Mouse (Mus musculus) thymus, postnatal 10 days (tissue): ENCODE data around the gene Foxo1.

Experiments used
- DNase-seq, 2 experiments: peaks; one replicate each; pipeline ENCODE4 v3.0.0; 2021; ENCODE audit warnings: low spot score in 2 of 2

Foxo1 gene

GRCm38 (mm10) chr3:52267652-52268486 lies at the start of gene Foxo1:
Gene Foxo1, plus strand, starts transcription at chr3:52268336.
- DNase-seq: peak; percentile 88 to 96

GRCm38 (mm10) chr3:52218864-52219263 lies 49.3 kb upstream of the Foxo1 start:
- DNase-seq: no peak

GRCm38 (mm10) chr3:52221082-52221481 lies 47.1 kb upstream of the Foxo1 start:
- DNase-seq: no peak

- no peak for DNase-seq
These were observed 46.2 kb upstream of the Foxo1 start for GRCm38 (mm10) chr3:52221931-52222330.

- DNase-seq: no peak
These were observed 31.6 kb upstream of the Foxo1 start for GRCm38 (mm10) chr3:52236488-52236887.

GRCm38 (mm10) chr3:52237136-52237535 lies 31.0 kb upstream of the Foxo1 start:
- no peak for DNase-seq

- DNase-seq: no peak
These were observed 27.1 kb upstream of the Foxo1 start for GRCm38 (mm10) chr3:52241062-52241461.

GRCm38 (mm10) chr3:52242457-52243105 lies 25.6 kb upstream of the Foxo1 start:
- peak; percentile 26 to 75 for DNase-seq

GRCm38 (mm10) chr3:52243271-52244021 lies 24.7 kb upstream of the Foxo1 start:
- DNase-seq: peak in 1 of 2 experiments; percentile 32

GRCm38 (mm10) chr3:52245996-52246830 lies 21.9 kb upstream of the Foxo1 start:
- no peak for DNase-seq

- DNase-seq: no peak
These were observed 17.0 kb upstream of the Foxo1 start for GRCm38 (mm10) chr3:52251184-52251583.

GRCm38 (mm10) chr3:52253656-52254461 lies 14.3 kb upstream of the Foxo1 start:
- DNase-seq: peak; percentile 15 to 44

- no peak for DNase-seq
These were observed 13.6 kb upstream of the Foxo1 start for GRCm38 (mm10) chr3:52254496-52254895.

GRCm38 (mm10) chr3:52257782-52258441 lies 10.2 kb upstream of the Foxo1 start:
- DNase-seq: peak; percentile 32 to 65

GRCm38 (mm10) chr3:52258532-52258931 lies 9.6 kb upstream of the Foxo1 start:
- no peak for DNase-seq

GRCm38 (mm10) chr3:52262431-52263161 lies 5.5 kb upstream of the Foxo1 start:
- DNase-seq: peak; percentile 70 to 87

- DNase-seq: no peak
These were observed 3.8 kb upstream of the Foxo1 start for GRCm38 (mm10) chr3:52264354-52264753.

- no peak for DNase-seq
These were observed 1.5 kb upstream of the Foxo1 start for GRCm38 (mm10) chr3:52266606-52267160.

GRCm38 (mm10) chr3:52267293-52267651 lies 864 bp upstream of the Foxo1 start:
- DNase-seq: peak; percentile 43 to 44
